Mouse (Mus musculus) frontal cortex, postnatal 25 days (tissue): Measurements from ENCODE around the gene Igfbp4.
A peak's percentile ranks its signal among the peaks of the same experiment; 100 is the strongest.

Experiments
- DNase-seq, 2 experiments: peaks; one replicate each; pipeline ENCODE4 v3.0.0; 2022; ENCODE audit warnings: low spot score in 2 of 2

Gene Igfbp4

GRCm38 (mm10) chr11:99041051-99041729, at the start of gene Igfbp4:
Gene Igfbp4, plus strand, starts transcription at chr11:99041244.
- peak; percentile 20 to 34 for DNase-seq

GRCm38 (mm10) chr11:98995987-98996386, 45.1 kb upstream of the Igfbp4 start:
- DNase-seq, result no peak

- DNase-seq, result no peak
Measured at GRCm38 (mm10) chr11:98997659-98998058, 43.4 kb upstream of the Igfbp4 start.

DNA sequence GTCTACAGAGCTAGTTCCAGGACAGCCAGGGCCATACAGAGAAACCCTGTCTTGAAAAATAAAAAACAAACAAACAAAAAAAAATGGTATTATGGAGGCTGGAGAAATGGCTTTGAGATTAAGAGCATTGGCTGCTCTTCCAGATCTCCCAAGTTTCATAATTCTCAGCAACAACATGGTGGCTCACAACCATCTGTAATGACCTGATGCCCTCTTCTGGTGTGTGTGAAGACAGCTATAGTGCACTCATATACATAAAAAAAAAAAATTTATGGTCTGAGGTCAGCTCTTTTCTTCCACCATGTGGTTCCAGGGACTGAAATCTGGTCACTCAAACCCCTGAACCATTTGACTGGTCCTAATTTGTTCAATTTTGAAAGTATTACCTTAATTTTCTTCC, 42.3 kb upstream of the Igfbp4 start:
- no peak for DNase-seq

- no peak for DNase-seq
Measured at GRCm38 (mm10) chr11:98999243-98999642, 41.8 kb upstream of the Igfbp4 start.

- DNase-seq, result no peak
Measured at GRCm38 (mm10) chr11:99006788-99007187, 34.3 kb upstream of the Igfbp4 start.

GRCm38 (mm10) chr11:99010124-99010523, 30.9 kb upstream of the Igfbp4 start:
- no peak for DNase-seq

- DNase-seq, result no peak
Measured at GRCm38 (mm10) chr11:99010706-99011105, 30.3 kb upstream of the Igfbp4 start.

DNA sequence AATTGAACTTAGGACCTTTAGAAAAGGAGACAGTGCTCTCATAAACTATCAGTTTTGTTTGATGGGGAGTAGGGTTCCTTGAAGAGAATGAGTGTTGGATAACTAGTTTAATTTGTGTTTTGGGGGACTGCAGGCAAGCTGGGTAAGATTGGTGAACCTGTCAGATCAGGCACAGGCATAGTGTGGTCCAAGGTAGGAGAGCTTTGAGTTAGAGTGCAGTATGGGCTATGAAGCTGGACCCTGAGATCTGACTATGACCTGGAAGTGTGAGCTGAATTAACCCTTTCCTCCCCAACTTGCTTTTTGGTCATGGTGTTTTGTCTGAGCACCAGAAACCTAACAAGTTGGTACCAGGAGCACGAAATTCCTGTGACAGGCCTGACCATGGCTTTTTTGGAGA, 27.2 kb upstream of the Igfbp4 start:
- no peak for DNase-seq

DNA sequence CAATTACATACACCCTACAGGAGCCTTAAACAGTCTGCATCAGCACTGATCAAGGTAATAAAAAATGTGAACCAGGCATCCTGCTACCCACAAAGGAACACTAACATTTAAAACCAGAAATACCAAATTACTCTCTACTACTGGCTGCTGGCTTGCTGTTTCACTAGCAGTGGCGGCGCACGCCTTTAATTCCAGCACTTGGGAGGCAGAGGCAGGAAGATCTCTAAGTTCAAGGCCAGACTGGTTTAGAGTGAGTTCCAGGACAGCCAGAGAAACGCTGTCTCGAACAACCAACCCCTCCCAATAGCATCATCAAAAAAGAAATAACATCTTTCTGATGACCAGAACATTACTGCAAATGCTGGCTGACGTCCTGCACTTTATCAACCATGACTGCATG, 21.2 kb upstream of the Igfbp4 start:
- DNase-seq, result no peak

- DNase-seq, result no peak
Measured at GRCm38 (mm10) chr11:99022384-99022933, 18.6 kb upstream of the Igfbp4 start.

- no peak for DNase-seq
Measured at GRCm38 (mm10) chr11:99023094-99023493, 17.9 kb upstream of the Igfbp4 start.

- DNase-seq, result peak; percentile 98 to 99
Measured at GRCm38 (mm10) chr11:99023500-99024467, 17.3 kb upstream of the Igfbp4 start, which contains the start of gene Top2a. Gene Top2a, minus strand, starts transcription at chr11:99024189.

DNA sequence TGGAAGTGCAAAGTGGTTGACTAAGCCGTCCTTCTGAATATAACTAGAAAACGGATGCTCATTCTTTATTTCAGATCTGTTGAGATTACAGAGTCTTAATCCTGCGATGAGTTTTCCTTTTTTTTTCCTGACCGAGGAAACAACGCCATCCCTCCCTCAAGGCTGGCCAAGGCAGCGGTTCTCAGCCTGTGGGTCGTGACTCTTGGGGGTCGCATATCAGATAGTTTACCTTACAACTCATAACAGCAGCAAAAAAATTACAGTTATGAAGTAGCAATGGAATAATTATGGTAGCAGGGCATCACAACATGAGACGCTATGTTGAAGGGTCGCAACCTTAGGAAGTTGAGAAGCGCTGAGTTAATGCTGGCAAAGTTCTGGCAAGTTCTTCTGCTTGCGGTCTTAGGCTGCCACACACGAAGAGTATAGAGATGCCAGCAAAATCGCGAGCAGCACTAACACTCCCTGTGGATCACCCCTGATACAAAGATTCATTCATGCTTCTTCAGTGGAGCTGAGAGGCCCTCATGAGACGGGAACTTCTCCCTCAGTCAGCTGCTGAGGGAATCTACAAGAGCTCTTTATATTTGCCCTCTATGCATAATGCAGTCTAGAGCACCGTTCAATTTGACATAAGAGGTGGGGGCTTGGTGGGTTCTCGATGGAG, 16.4 kb upstream of the Igfbp4 start:
- DNase-seq, result no peak

- no peak for DNase-seq
Measured at GRCm38 (mm10) chr11:99025878-99026277, 15.2 kb upstream of the Igfbp4 start.

DNA sequence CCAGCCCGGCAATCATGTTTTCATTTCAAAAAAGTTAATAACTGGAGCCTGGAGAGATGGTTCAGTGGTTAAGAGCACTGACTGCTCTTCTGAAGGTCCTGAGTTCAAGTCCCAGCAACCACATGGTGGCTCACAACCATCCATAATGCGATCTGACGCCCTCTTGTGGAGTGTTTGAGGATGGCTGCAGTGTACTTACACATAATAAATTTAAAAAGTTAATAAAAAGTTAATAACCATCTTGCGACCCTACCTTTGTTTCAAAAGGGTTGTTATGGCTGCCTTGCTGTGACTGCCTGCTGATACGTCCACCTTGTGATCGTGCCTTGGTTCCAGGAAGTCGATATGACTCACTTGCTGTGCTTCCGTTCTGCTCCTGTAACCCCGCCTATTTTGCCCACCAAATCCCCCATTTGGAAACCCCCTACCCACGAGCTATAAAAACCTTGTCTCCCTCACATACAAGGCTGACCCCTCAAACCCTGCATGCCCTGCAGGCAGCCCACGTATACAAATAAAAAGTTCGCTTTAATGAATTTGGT, 14.1 kb upstream of the Igfbp4 start:
- no peak for DNase-seq

DNA sequence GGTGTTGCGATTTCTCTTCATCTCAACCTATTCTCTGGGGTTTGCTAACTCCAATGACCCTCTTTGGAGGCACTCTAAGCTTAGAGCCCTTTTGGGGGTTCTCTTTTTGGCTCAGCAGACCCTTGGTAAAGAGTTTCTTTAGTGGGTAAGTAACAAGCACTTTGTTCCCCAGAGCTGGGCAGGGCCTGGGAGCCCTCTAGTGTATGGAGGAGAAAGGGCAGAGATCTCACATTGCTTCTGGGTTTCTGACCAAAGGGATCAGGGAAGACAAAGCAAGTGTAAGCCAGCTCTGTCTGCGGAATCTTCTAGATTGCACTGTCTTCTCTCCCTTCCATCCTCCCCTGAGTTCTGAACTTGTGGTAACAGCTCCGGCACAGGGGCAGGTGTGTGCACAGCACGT, 5.7 kb upstream of the Igfbp4 start:
- no peak for DNase-seq

GRCm38 (mm10) chr11:99036254-99036653, 4.8 kb upstream of the Igfbp4 start:
- DNase-seq, result no peak

GRCm38 (mm10) chr11:99039782-99040181, 1.3 kb upstream of the Igfbp4 start:
- peak; percentile 64 to 65 for DNase-seq

DNA sequence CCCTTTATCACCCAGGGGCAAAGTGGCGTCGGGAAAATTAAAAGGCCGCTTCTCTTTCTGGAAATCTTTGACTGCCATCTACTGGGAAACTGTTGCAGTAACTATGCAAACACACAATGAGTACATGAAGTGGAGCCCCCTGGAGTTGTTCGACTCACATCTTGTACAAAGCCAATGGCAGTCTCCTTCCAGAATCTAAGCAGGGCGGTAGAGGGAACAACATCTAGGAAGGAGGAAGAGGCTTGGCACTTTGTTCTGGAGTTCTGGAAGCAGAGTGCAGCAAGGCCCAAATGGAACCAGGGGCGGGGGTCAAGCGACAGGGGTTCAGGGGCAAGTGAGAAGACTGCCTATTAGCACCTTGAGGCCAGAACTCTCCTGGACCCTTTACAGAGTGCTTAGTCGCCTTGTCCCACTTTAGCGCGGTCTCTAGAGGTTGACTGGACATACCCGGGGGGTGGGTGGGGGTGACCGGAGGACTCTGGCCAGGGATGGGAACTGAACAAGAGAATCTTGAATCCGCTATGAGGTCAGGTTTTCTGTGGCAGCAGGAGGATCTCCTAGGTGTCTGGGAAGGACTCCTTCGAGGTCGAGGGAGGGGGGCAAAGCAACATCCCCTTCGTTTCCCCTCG, 584 bp upstream of the Igfbp4 start:
- DNase-seq, result no peak
